Mouse (Mus musculus) brain, embryonic 14.5 days (tissue): ENCODE results near the gene Pcgf1.
A peak's percentile ranks its signal among the peaks of the same experiment; 100 is the strongest.

ENCODE experiments used
- CTCF ChIP-seq: fragments of 200-500 bp; IDR thresholded peaks from 2 replicates; pipeline ENCODE4 v1.5.1; 2012; ENCODE audit warnings: inconsistent platforms, mild to moderate bottlenecking, moderate library complexity, borderline replicate concordance; ENCODE audit not compliant: insufficient read depth, insufficient read length; ENCODE audit errors: extremely low read depth
- POLR2A ChIP-seq: fragments of 200-500 bp; IDR thresholded peaks from 2 replicates; pipeline ENCODE4 v1.6.1; 2012; ENCODE audit warnings: mild to moderate bottlenecking, inconsistent platforms, borderline replicate concordance; ENCODE audit not compliant: poor library complexity, insufficient read depth, insufficient read length, severe bottlenecking; ENCODE audit errors: extremely low read depth

DNA sequence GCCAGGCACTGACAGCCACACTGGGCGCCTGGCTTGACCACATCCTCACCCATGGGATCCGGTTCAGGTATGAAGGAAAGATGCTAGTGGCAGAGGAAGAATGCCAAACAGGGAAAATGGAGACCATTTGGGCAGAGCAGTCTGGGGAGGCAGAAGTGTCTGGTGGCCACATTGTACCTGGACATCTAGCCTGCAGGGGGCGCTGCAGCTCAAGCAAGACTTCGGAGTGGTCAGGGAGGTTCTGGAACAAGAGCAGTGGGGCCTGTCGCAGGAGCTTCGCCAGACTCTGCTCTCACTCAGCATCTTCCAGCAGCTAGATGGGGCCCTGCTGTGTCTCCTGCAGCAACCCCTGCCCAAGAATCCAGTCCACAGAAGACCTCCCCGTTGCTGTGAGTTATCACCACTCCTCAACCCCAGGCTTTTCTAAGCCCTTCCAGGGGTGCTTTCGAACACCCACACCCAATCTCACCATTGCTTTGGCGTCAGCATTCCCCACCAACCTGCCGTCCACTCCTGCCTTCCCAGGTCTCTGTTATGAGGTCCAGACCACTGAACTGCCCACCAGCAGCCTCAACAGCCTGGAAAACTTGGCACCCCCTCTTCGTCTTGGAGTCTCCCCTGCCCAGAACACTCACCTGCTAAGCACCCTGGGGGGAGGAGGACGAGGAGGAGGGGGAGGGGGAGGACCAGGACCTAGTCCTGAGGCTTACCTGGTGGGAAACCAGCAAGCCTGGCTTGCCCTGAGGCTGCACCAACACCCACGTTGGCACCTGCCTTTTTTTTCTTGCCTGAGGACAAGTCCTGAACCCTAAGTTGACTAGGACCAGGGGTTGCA lies 30.1 kb downstream of the Pcgf1 start:
- TF ChIP-seq POLR2A = no peak
- peak; percentile 76 for TF ChIP-seq CTCF
